7 mouse cellular contexts compared by ENCODE assay signal in the genomic region with DNA sequence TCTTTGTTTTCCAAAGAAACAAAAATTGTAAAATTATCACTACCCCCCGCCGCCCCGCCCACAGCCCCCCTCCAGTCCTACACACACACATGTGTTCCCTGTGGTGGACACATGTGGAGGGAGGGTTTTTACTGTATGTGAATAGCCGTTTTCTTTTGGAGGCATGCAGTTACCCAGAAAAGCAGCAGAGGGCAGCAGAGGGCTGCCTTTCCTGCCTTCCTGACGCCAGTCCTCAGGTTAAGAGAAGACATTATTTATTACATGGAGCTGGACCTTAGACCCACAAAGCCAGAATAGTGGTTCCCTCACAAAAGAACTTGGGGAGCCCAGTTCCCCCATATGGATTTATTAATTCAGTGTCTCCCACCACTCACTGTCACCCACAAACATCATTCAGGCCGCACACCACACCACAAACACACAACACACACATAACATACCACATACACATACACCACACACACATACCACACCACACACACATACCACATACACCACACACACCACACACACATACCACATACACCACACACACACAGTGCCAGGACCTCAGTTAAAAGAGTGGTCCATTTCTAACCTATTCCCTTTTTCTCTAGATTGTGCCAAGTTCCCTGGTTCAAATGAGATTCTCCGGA. TPM values are rescaled to one million over a fixed set of nuclear protein-coding genes. Genes with fewer than 3 reads are reported as not detected.
DNase-seq lines count a peak whose midpoint lies in the region; ATAC-seq and TF ChIP-seq lines count a peak whose summit lies in the region.

No protein-coding gene starts in this region.

- DNase-seq in adrenal gland, adult 18-20 months (ENCODE audit: low spot score in 2 of 2): peak; percentile 72 to 77
- peak; percentile 57 for DNase-seq in gastrocnemius, postnatal 10 days
- peak; percentile 69 to 83 for DNase-seq in left cerebral cortex, postnatal 25 days (ENCODE audit: low spot score in 2 of 2)
- DNase-seq in midbrain, embryonic 11.5 days (ENCODE audit: low spot score, missing footprints): peak; percentile 99
- DNase-seq in skeletal muscle tissue, adult 2 months (ENCODE audit: low read depth, low spot score): peak; percentile 63

- no peak overlapping the region for H3K4me3 ChIP-seq in cortical plate, adult 2 months (ENCODE audit: insufficient read depth, low read length)
- H3K4me3 ChIP-seq in intestine, embryonic 16.5 days (ENCODE audit: low read length): no peak overlapping the region
- H3K4me3 ChIP-seq in midbrain, embryonic 11.5 days (ENCODE audit: low read depth, low read length): no peak overlapping the region

- no peak overlapping the region for H3K9ac ChIP-seq in intestine, embryonic 16.5 days (ENCODE audit: low read depth, low read length)
- no peak overlapping the region for H3K9ac ChIP-seq in midbrain, embryonic 11.5 days (ENCODE audit: low read length)

- H3K36me3 ChIP-seq in intestine, embryonic 16.5 days (ENCODE audit: control insufficient read depth, insufficient read depth, low read length): no peaks in the 10 kb centered on the region
- no peaks in the 10 kb centered on the region for H3K36me3 ChIP-seq in midbrain, embryonic 11.5 days (ENCODE audit: control insufficient read depth, insufficient read depth, low read length)

- H3K27me3 ChIP-seq in intestine, embryonic 16.5 days (replicated peaks; ENCODE audit: control insufficient read depth, insufficient read depth, low read length): no peaks in the 10 kb centered on the region
- no peaks in the 10 kb centered on the region for H3K27me3 ChIP-seq in midbrain, embryonic 11.5 days (ENCODE audit: control insufficient read depth, insufficient read depth, low read length)

- no peaks in the 10 kb centered on the region for H3K9me3 ChIP-seq in intestine, embryonic 16.5 days (ENCODE audit: control insufficient read depth, low read length)
- H3K9me3 ChIP-seq in midbrain, embryonic 11.5 days (ENCODE audit: control insufficient read depth, low read length): no peaks in the 10 kb centered on the region

- no peak overlapping the region for H3K27ac ChIP-seq in cortical plate, adult 2 months (ENCODE audit: insufficient read depth, low read length)
- H3K27ac ChIP-seq in intestine, embryonic 16.5 days (ENCODE audit: low read length): peak overlapping the region; percentile 75
- H3K27ac ChIP-seq in midbrain, embryonic 11.5 days (ENCODE audit: low read depth, low read length): no peak overlapping the region

- peak; percentile 74 for ATAC-seq in intestine, embryonic 16.5 days
- peak; percentile 76 for ATAC-seq in midbrain, embryonic 11.5 days (ENCODE audit: low FRiP score)

- no peaks in the 10 kb centered on the region for H3K4me1 ChIP-seq in cortical plate, adult 2 months (ENCODE audit: control insufficient read depth, insufficient read depth, low read length)
- peaks cover 5% of the 10 kb centered on the region; the same call in 1 of the 2 replicates for H3K4me1 ChIP-seq in intestine, embryonic 16.5 days (ENCODE audit: control insufficient read depth, insufficient read depth, low read length)
- no peaks in the 10 kb centered on the region for H3K4me1 ChIP-seq in midbrain, embryonic 11.5 days (ENCODE audit: control insufficient read depth, insufficient read depth, low read length)

- 24% methylated on average over 7 of the region's 7 CpGs for WGBS in intestine, embryonic 16.5 days
- WGBS in midbrain, embryonic 11.5 days: 22% methylated on average over 7 of the region's 7 CpGs

- H3K4me2 ChIP-seq in intestine, embryonic 16.5 days (ENCODE audit: low read depth, low read length): peak overlapping the region; percentile 11; the same call in 1 of the 2 replicates
- no peak overlapping the region for H3K4me2 ChIP-seq in midbrain, embryonic 11.5 days

- intact Hi-C loops in left cerebral cortex, postnatal 25 days (cut with DNase I): loop anchor here (1.0 to 5.0 kb wide), 2 partner anchors 171 to 250 kb away; no protein-coding TSS in a partner anchor

- peak; percentile 85 for TF ChIP-seq CTCF in cortical plate, adult 2 months (IDR thresholded peaks at IDR 0.05; ENCODE audit: extremely low read depth, insufficient read depth, low read length)

- no peak for TF ChIP-seq POLR2A in cortical plate, adult 2 months (IDR thresholded peaks at IDR 0.05; ENCODE audit: extremely low read depth, insufficient read depth, low read length)

RNA-seq across cellular contexts. Expression of a gene that starts 5.8 kb away (rescaled TPM):
- 10 to 100 TPM; 77.2 to 91.0 TPM for total RNA-seq in adrenal gland, adult 18-20 months (2021)
- 37.9 and 42.0 TPM in 2 replicates for polyA plus RNA-seq in cortical plate, adult 2 months (2012; rRNA removed)
- 10 to 100 TPM; 28.6 to 31.3 TPM for total RNA-seq in gastrocnemius, postnatal 10 days (2021)
- 32.9 and 33.3 TPM in 2 replicates for polyA plus RNA-seq in intestine, embryonic 16.5 days (2015; fragmentation: Nextera tagmentation; extraction: Ambion mirVana)
- total RNA-seq in left cerebral cortex, postnatal 25 days (2021): 10 to 100 TPM; 50.9 to 52.1 TPM
- 42.8 and 46.4 TPM in 2 replicates for polyA plus RNA-seq in midbrain, embryonic 11.5 days (2014; fragmentation: Nextera tagmentation; extraction: Ambion mirVana)

RNA-seq across cellular contexts. Expression of a gene that starts 49.1 kb away (rescaled TPM):
- total RNA-seq in adrenal gland, adult 18-20 months (2021): 1 to 10 TPM; 2.0 to 2.3 TPM
- polyA plus RNA-seq in cortical plate, adult 2 months (2012; rRNA removed): 0.27 and 0.55 TPM in 2 replicates
- total RNA-seq in gastrocnemius, postnatal 10 days (2021): under 1 TPM; 0.56 to 0.82 TPM
- polyA plus RNA-seq in intestine, embryonic 16.5 days (2015; fragmentation: Nextera tagmentation; extraction: Ambion mirVana): 0.23 and 0.34 TPM in 2 replicates
- not detected for total RNA-seq in left cerebral cortex, postnatal 25 days (2021)
- 0.41 TPM in 1 of 2 replicates, not detected in the other for polyA plus RNA-seq in midbrain, embryonic 11.5 days (2014; fragmentation: Nextera tagmentation; extraction: Ambion mirVana)

RNA-seq across cellular contexts. Expression of a gene that starts 52.9 kb away (rescaled TPM):
- total RNA-seq in adrenal gland, adult 18-20 months (2021): 10 to 100 TPM; 45.2 to 51.9 TPM
- 53.1 and 54.4 TPM in 2 replicates for polyA plus RNA-seq in cortical plate, adult 2 months (2012; rRNA removed)
- 10 to 100 TPM; 33.8 to 40.4 TPM for total RNA-seq in gastrocnemius, postnatal 10 days (2021)
- polyA plus RNA-seq in intestine, embryonic 16.5 days (2015; fragmentation: Nextera tagmentation; extraction: Ambion mirVana): 47.5 and 52.8 TPM in 2 replicates
- total RNA-seq in left cerebral cortex, postnatal 25 days (2021): 10 to 100 TPM; 53.1 to 63.6 TPM
- polyA plus RNA-seq in midbrain, embryonic 11.5 days (2014; fragmentation: Nextera tagmentation; extraction: Ambion mirVana): 42.3 and 50.9 TPM in 2 replicates
